Mouse (Mus musculus): Measurements from ENCODE around the gene Nadk2. TPM values are rescaled to one million over a fixed set of nuclear protein-coding genes. Genes with fewer than 3 reads are reported as not detected.

The Nadk2 gene
- polyA plus RNA-seq, 1 experiment from 2014 or later = 8.3 TPM

DNA sequence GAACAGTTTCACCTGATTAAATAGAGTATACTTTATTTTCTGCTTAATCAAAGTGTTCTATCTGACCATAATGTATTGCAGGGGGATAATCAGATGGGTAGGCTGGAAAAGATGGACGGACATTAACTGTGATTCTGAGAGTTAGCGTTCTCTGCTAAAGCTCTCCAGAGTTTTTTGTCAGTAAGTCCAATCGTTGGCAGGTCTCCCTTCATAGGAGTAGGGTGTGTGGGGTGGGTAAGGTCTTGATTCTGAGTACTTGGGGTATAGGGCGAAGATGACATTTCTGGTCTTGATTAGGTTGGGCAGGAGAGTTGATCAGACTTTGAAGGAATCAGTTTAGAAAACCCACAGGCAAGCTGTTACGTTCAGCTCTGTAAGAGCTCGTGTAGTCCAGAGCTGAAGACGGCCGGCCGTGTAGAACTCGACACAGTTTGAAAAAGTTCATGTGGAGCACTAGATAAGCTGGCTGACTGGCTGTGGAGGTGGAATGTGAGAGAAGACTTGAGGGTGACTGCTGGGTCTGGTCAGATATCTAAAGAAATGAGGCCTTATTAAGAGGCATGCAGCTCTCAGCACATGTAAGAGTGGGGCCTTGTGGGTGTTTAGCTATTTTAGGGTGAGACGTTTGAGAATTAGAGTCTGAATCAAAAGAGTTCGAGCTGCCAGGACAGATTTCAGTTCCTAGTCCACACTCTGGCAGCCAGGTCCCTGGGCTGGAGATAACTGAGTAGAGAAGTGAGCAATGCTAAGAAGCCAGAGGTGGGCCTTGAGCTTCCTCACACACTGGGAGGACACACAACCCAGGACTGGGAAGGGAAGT is 7.6 kb downstream of the Nadk2 start:
- 81% methylated on average over 12 of the region's 12 CpGs for whole genome bisulfite sequencing (ENCODE audit: missing documents)
- H3K4me3 ChIP-seq (ENCODE audit: inconsistent target) = no peak overlapping the region
- no peaks in the 10 kb centered on the region for H3K36me3 ChIP-seq (ENCODE audit: inconsistent target)
- H3K27ac ChIP-seq = no peak overlapping the region
- H3K79me2 ChIP-seq (ENCODE audit: inconsistent target) = peaks cover 90% of the 10 kb centered on the region

DNA sequence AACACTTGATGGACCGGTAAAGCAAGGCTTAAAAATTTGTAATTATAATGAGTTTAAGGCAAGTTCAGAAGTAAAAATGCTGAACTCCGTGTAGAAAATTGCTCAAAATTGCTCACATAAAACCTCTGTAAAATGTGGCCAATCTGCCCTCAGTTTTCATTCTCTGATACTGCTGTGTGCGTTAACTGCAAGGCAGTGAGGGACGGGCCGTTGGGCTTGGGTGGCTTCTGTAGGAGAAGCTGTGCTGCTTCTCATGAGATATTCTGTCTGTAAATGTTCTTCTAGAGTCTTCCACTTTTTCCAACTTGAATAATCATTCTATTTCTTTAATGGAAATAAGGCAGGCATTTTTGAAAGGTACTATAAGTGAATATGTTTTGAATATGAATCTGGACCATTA is 8.6 kb downstream of the Nadk2 start:
- no peak overlapping the region for H3K27ac ChIP-seq

DNA sequence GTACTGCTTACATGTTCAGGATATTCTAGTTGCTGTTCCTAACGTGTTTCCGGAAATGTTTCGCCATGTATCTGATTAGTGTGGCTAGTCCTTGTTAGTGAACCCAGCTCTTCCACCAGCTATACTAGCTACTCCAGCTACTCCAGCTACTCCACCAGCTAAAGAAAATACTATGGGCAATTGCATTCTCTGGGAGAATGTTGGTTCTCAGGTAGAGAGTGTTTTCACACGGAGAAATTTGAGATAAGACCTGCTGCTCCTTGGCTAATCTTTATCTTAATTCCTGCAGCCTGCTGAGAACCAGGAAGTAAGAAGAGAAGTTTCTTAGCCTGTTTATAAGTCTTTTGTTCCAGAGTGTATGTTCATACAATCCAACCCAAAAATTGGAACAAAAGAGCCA is 9.1 kb downstream of the Nadk2 start:
- H3K36me3 ChIP-seq (ENCODE audit: inconsistent target) = no peaks in the 10 kb centered on the region
- no peak overlapping the region for H3K4me3 ChIP-seq (ENCODE audit: inconsistent target)

More for the DNA sequence above, 8.6 kb downstream of the Nadk2 start:
- Histone ChIP-seq H3K79me2 (ENCODE audit: inconsistent target) (peaks cover 81% of the 10 kb centered on the region), H3K36me3 (ENCODE audit: inconsistent target) (no peaks in the 10 kb centered on the region), H3K4me3 (ENCODE audit: inconsistent target) (no peak overlapping the region)
- WGBS (ENCODE audit: missing documents) = 69% methylated on average over 5 of the region's 5 CpGs

DNA sequence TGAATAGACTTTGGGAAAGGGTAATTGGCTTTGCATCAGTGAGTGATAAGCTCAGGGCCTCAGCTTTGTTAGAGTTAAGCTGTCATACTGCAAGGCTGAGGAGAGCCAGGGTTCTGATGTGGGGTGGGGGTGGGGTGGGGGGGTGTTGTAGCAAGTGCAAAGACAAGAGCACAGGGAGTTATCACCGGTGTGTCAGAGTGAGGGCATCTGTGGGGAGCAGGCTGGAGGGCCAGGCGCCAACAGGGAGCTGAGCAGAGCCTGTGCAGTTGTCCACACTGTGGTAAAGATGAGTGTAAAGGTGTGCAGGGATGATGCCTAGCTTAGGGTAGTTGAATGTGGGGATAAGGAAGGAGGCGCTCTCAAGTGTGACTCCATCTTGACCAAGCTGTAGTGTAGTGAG is 10.2 kb downstream of the Nadk2 start:
- Histone ChIP-seq H3K4me3 (ENCODE audit: inconsistent target) (no peak overlapping the region), H3K79me2 (ENCODE audit: inconsistent target) (peaks cover 65% of the 10 kb centered on the region), H3K27ac (no peak overlapping the region), H3K36me3 (ENCODE audit: inconsistent target) (no peaks in the 10 kb centered on the region)
- WGBS (ENCODE audit: missing documents) = 94% methylated on average over 3 of the region's 3 CpGs

More for the DNA sequence above, 9.1 kb downstream of the Nadk2 start:
- peaks cover 76% of the 10 kb centered on the region for H3K79me2 ChIP-seq (ENCODE audit: inconsistent target)
- WGBS (ENCODE audit: missing documents) = 49% methylated on average over 4 of the region's 4 CpGs
- H3K27ac ChIP-seq = no peak overlapping the region

DNA sequence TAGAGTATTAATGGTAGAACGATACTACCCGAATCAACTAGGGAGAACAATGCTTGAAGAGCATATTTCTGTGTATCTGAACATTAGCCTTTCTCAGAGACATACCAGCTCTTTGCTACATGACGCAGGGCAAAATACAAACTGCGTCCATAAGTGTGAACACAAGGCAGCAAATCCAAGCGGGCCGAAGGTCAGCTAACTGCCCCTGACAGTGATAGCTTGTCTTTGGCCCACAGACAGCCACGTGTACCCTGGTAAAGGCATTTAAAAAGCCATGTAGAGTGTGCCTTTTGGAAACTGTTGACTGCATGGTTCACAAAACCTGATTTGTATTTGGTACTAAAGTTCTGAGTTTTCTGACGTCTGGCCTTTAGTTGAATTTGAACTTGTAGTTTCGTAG is 11.7 kb downstream of the Nadk2 start:
- Histone ChIP-seq H3K79me2 (ENCODE audit: inconsistent target) (peaks cover 51% of the 10 kb centered on the region), H3K4me3 (ENCODE audit: inconsistent target) (no peak overlapping the region), H3K27ac (no peak overlapping the region), H3K36me3 (ENCODE audit: inconsistent target) (no peaks in the 10 kb centered on the region)
- 98% methylated on average over 9 of the region's 9 CpGs for WGBS (ENCODE audit: missing documents)

DNA sequence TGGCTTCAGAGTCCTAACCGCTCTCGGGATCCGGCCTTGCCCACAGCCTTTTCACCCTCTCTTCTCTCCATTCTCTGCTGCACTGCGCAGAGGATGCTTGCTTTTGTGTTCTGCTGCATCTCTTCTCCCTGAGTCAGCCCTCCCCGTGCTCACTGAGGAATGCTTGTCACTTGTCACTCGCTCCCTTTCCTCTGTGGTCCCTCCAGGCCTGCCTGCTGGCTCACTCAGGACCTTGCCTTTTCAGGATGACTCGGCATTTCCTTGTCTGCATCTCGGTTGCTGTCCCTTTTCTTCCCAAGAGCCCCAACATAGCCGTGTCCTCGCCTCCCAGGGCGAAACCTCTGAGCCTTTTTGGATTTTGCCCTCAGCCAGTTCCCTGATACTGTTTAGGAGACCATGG is 15.8 kb downstream of the Nadk2 start:
- Histone ChIP-seq H3K27ac (no peak overlapping the region), H3K4me3 (ENCODE audit: inconsistent target) (no peak overlapping the region), H3K36me3 (ENCODE audit: inconsistent target) (no peaks in the 10 kb centered on the region), H3K79me2 (ENCODE audit: inconsistent target) (peaks cover 11% of the 10 kb centered on the region; the same call in 1 of the 2 replicates)
- 71% methylated on average over 11 of the region's 11 CpGs for WGBS (ENCODE audit: missing documents)

DNA sequence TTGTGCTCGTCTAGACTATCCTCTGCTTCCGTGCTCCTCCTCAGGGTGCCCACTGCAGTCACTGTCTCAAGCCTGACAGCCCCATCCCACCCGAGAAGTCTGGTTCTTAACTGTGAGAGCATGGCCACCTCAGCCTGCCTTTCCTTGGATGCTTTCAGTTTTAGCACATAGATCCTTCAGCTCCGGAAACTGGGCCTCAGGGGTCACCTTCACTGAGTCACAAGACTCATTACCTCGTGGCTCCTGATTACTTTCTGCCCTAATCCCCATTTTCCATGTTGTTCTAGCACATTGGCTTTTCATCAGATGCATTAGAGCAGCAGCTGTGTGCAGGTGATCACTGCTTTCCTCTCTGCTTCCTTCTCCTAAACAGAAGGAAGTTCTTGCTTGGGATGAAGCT is 16.4 kb downstream of the Nadk2 start:
- no peaks in the 10 kb centered on the region for H3K36me3 ChIP-seq (ENCODE audit: inconsistent target)
- no peak overlapping the region for H3K27ac ChIP-seq
- H3K79me2 ChIP-seq (ENCODE audit: inconsistent target) = peaks cover 6% of the 10 kb centered on the region; the same call in 1 of the 2 replicates
- WGBS (ENCODE audit: missing documents) = 88% methylated on average over 5 of the region's 5 CpGs
- H3K4me3 ChIP-seq (ENCODE audit: inconsistent target) = no peak overlapping the region

DNA sequence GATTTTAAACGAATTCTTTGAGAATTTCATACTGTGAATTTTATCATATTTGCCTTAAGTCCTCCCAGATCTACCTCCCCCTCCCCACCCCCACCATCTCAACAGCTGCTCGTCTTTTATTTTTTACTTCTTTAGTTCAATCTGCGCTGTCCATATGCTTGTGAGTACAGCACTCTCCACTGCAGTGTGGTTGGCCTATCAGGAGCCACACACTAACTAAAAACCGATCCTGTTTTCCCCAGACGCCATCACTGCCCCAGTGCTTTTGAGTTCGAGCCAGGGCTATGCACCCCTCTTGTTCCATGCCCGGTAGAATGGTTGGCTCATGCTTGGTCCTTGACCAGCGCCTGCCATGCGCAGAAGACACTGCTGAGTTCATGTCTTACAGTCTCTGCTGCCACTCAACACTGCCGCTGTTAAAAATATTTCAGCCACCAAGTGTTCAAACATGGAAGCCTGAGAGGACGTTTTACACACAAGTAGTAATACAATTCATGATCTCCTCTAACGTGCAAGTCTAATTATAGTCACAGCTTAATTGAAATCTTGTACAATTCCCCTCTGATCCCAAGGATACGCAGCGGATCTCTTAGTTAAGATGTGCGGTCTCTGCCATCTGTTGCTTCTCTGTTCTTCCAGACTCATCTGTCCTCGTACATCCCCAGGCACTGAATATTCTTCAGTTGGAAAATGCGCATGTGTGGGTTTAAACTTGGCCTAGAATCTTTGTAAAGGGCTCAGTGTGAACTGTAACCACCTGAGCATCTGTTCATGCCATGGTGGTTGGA is 17.0 kb downstream of the Nadk2 start:
- Histone ChIP-seq H3K36me3 (ENCODE audit: inconsistent target) (peaks cover 6% of the 10 kb centered on the region; the same call in 1 of the 2 replicates), H3K27ac (no peak overlapping the region), H3K4me3 (ENCODE audit: inconsistent target) (no peak overlapping the region), H3K79me2 (ENCODE audit: inconsistent target) (no peaks in the 10 kb centered on the region)
- 96% methylated on average over 17 of the region's 17 CpGs for WGBS (ENCODE audit: missing documents)

DNA sequence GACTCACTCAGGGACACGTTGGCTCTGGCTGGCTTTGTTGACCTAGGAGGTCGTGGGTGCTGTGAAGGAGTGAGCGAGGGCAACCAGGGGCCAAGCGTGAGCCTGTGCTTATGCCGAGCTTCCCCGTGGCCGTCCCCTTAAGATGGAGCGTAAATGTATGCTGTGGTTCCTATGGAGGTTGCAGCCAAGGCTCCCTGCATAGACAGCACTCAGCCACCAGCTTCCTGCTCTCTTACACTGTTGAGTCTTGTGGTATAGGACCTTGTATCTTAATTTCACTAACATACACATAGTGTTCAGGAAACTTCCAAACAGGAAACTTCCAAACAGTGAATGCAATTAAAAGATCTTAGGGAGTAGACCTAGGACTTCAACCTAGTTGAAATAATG is 17.6 kb downstream of the Nadk2 start:
- Histone ChIP-seq H3K36me3 (ENCODE audit: inconsistent target) (peaks cover 11% of the 10 kb centered on the region), H3K4me3 (ENCODE audit: inconsistent target) (no peak overlapping the region), H3K79me2 (ENCODE audit: inconsistent target) (no peaks in the 10 kb centered on the region), H3K27ac (no peak overlapping the region)
- 98% methylated on average over 6 of the region's 8 CpGs for WGBS (ENCODE audit: missing documents)

DNA sequence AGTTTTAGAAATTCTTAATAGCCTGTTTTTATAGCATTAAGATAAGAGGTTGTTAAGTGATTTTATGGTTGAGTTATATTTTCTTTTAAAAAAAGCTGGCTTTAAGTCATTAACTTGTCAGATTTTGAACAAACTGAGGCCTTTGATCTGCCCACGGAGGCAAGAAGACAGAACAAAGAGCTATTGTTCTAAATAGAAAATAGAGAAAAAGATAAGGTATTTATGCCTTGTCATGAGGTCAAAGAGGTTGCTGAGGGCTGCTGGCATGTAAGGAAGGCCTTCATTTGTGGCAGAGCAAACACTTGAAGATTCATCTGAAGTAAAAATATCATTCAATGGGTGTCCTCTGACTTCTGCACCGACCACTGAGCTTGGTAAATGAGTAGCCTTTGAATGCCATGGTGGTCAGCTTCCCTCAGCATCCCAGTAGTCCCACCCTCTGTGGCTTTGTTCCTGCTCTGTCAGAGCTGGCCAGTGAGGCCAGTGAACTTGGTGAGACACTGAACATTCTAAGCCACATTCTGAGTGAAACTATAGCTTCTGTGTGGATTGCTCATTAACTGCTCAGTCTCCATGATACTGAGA is 18.2 kb downstream of the Nadk2 start:
- Histone ChIP-seq H3K79me2 (ENCODE audit: inconsistent target) (no peaks in the 10 kb centered on the region), H3K4me3 (ENCODE audit: inconsistent target) (no peak overlapping the region), H3K36me3 (ENCODE audit: inconsistent target) (peaks cover 13% of the 10 kb centered on the region), H3K27ac (no peak overlapping the region)
- 89% methylated on average over 2 of the region's 2 CpGs for WGBS (ENCODE audit: missing documents)

DNA sequence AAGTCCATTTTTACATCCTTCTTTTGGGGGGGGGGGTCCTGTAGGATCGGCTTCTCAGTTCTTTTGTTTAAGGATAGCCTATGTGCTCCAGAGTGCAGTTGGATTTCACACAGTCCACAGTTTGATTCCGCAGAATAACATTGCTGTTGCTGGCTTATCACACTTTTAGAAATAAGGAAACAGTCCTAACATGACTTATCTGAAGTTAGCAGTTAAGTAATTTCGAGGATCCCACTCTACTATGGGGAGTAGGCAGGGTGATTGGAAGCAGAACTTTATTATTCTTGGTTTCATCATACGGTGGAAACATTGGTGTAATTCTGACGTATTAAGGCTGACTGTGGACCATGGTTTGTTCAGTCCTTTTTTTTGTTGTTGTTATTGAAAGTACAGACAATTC is 19.6 kb downstream of the Nadk2 start:
- H3K79me2 ChIP-seq (ENCODE audit: inconsistent target) = no peaks in the 10 kb centered on the region
- H3K27ac ChIP-seq = no peak overlapping the region
- no peak overlapping the region for H3K4me3 ChIP-seq (ENCODE audit: inconsistent target)
- WGBS (ENCODE audit: missing documents) = 96% methylated on average over 5 of the region's 5 CpGs
- H3K36me3 ChIP-seq (ENCODE audit: inconsistent target) = peaks cover 13% of the 10 kb centered on the region

DNA sequence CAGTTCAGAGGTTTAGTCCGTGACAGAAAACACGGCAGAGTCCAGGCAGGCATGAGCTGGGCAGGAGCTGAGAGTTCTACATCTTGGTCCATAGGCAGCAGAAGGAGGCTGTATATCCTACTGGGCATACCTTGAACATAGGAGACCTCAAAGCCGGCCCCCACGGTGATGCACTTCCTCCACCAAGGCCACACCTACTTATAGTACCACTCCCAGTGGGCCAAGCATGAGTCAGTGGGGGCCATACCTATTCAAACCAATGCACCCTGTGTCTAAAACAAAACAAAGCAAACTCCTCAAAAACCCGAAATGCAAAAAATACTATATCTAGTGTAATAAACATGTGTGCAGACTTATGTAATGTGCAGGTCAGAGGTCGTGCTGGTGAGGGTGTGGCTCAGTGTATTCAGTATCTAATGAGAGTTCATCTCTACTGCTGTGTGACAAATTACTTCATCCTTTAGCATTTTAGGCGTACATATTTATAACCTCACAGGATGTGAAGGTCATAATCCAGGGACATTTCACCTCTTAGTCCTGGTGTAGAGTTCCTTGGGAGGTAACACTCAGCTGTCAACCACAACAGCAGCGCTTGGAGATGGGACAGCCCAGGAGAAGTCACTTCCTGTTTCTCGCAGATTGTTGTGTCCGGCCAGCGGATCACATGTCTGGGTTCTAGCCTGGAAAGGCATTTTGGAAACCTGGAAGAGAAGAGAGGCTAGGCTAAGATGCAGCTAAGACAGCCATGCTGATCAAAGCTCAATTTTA is 22.7 kb downstream of the Nadk2 start:
- WGBS (ENCODE audit: missing documents) = 90% methylated on average over 11 of the region's 11 CpGs
- Histone ChIP-seq H3K79me2 (ENCODE audit: inconsistent target) (no peaks in the 10 kb centered on the region), H3K27ac (no peak overlapping the region), H3K36me3 (ENCODE audit: inconsistent target) (peaks cover 19% of the 10 kb centered on the region), H3K4me3 (ENCODE audit: inconsistent target) (no peak overlapping the region)

DNA sequence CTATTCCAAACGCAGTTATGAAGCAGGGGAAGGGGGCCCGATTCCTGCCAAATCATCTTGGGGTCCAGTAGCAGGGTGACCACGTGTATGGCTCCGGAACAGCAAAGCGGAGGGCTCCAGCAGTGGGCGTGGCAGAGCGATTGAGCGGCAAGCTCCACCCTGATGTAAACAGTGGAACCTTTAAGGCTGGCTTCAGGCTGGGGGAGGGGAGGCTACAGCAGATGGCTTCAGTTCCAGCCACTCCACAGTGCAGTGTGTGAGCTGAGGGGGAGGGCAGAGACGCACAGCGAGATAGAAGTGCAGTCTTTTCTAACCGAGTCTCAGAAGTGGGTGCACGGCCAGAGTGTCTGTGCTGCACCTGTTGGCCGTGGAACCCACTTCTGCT is 23.3 kb downstream of the Nadk2 start:
- 93% methylated on average over 13 of the region's 13 CpGs for WGBS (ENCODE audit: missing documents)
- Histone ChIP-seq H3K27ac (no peak overlapping the region), H3K4me3 (ENCODE audit: inconsistent target) (no peak overlapping the region), H3K79me2 (ENCODE audit: inconsistent target) (no peaks in the 10 kb centered on the region), H3K36me3 (ENCODE audit: inconsistent target) (peaks cover 19% of the 10 kb centered on the region)

DNA sequence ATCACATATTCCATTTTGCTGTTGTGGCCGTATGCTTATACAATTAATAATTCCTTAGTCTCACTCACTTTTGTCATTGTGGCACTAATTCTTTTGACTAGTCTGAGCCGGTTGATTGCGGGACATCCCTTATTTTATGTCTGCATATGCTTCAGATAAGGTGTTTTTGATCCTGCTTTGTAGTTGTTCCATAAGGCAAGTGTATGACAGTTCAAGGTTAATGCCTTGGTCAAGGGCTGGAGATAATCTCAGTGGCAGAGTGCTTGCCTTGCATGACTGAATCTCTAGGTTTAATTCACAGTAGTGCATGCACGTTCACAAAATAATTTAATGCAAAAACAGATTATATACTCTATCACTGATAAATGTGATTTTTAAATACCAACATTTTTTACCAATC is 25.8 kb downstream of the Nadk2 start:
- WGBS (ENCODE audit: missing documents) = 93% methylated on average over 4 of the region's 4 CpGs
- Histone ChIP-seq H3K4me3 (ENCODE audit: inconsistent target) (no peak overlapping the region), H3K79me2 (ENCODE audit: inconsistent target) (no peaks in the 10 kb centered on the region), H3K36me3 (ENCODE audit: inconsistent target) (peaks cover 31% of the 10 kb centered on the region), H3K27ac (no peak overlapping the region)

Measured in macrophage (primary cell).